Mouse (Mus musculus) adrenal gland (tissue): ENCODE results near the gene Arhgap5.

ENCODE experiments used
- intact Hi-C: fragments of 180-260 bp; cut with DNase I; formaldehyde crosslinking; loops from one replicate; pipeline ENCODE4 v1.15.1; 2025

Arhgap5 gene

DNA sequence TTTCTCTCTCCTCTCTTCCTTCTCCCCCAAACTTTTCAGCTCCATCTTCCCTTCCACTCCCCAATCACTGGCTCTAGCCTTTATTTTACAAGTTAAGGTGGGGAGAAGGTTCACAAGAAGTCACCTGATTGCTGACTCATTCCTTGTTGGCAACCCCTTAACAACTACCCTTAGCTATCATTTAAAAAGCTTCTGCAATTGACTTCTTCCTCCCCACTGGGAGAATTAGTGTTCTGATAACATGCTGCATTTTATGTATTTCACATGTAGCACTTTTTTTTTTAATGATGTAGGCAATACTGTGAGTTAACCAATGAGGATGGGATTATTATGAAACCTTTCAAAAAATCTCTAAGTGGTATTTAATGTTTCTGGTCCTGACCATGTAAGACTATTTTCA, 115.9 kb downstream of the Arhgap5 start:
- intact Hi-C loops: no loop called here
